Mouse (Mus musculus): ENCODE data around the gene Cela1. TPM values are rescaled to one million over a fixed set of nuclear protein-coding genes. Genes with fewer than 3 reads are reported as not detected.

Gene Cela1
- polyA plus RNA-seq, 1 experiment from 2014 or later: 0.99 TPM

GRCm38 (mm10) chr15:100726721-100727120, 39.0 kb upstream of the Cela1 start:
- H3K9ac ChIP-seq (ENCODE audit: low read depth, low read length): no peak overlapping the region
- no peaks in the 10 kb centered on the region for H3K4me1 ChIP-seq (replicated peaks; ENCODE audit: control insufficient read depth, insufficient read depth, low read length)
- H3K4me2 ChIP-seq (replicated peaks; ENCODE audit: low read depth, low read length): no peak overlapping the region
- ATAC-seq (ENCODE audit: low FRiP score) (no peak), DNase-seq (ENCODE audit: low spot score) (no peak)
- WGBS: 86% methylated on average over 11 of the region's 11 CpGs
- H3K9me3 ChIP-seq (ENCODE audit: control insufficient read depth, low read length): no peaks in the 10 kb centered on the region
- H3K27ac ChIP-seq (ENCODE audit: low read depth, low read length): no peak overlapping the region
- peaks cover 36% of the 10 kb centered on the region for H3K27me3 ChIP-seq (ENCODE audit: control insufficient read depth, insufficient read depth, low read length)
- H3K36me3 ChIP-seq (ENCODE audit: control insufficient read depth, insufficient read depth, low read length): no peaks in the 10 kb centered on the region
- no peak overlapping the region for H3K4me3 ChIP-seq (ENCODE audit: low read depth, low read length)

- no peaks in the 10 kb centered on the region for H3K36me3 ChIP-seq (ENCODE audit: control insufficient read depth, insufficient read depth, low read length)
- no peak for DNase-seq (ENCODE audit: low spot score)
- no peak overlapping the region for H3K4me2 ChIP-seq (replicated peaks; ENCODE audit: low read depth, low read length)
- no peaks in the 10 kb centered on the region for H3K9me3 ChIP-seq (ENCODE audit: control insufficient read depth, low read length)
- no peak overlapping the region for H3K9ac ChIP-seq (ENCODE audit: low read depth, low read length)
- WGBS: 78% methylated on average over 14 of the region's 14 CpGs
- ATAC-seq (ENCODE audit: low FRiP score): no peak
- H3K27me3 ChIP-seq (ENCODE audit: control insufficient read depth, insufficient read depth, low read length): peaks cover 11% of the 10 kb centered on the region
- no peaks in the 10 kb centered on the region for H3K4me1 ChIP-seq (replicated peaks; ENCODE audit: control insufficient read depth, insufficient read depth, low read length)
- H3K4me3 ChIP-seq (ENCODE audit: low read depth, low read length): no peak overlapping the region
- no peak overlapping the region for H3K27ac ChIP-seq (ENCODE audit: low read depth, low read length)
Measured at GRCm38 (mm10) chr15:100723505-100723904, 35.8 kb upstream of the Cela1 start.

DNA sequence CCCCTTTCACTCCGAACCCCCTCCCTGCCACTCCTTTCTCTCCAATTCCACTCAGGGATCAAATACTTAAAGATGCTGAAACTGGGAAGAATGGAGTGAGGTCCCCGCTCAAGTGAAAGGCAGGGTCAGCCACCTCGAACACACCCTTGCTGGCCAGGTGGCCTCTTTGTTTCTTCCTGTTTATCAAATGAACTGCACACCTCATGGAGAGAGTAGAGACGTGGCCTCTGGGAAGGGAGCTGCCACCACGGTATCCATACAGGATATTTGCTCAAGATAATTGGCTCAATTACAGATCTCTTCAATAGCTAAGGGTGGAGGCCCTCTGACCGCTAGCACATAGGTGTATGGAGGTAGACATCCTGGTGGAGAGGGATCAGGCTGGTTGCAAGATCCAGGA, 34.8 kb upstream of the Cela1 start:
- 82% methylated on average over 6 of the region's 6 CpGs for WGBS
- H3K27ac ChIP-seq (ENCODE audit: low read depth, low read length): no peak overlapping the region

DNA sequence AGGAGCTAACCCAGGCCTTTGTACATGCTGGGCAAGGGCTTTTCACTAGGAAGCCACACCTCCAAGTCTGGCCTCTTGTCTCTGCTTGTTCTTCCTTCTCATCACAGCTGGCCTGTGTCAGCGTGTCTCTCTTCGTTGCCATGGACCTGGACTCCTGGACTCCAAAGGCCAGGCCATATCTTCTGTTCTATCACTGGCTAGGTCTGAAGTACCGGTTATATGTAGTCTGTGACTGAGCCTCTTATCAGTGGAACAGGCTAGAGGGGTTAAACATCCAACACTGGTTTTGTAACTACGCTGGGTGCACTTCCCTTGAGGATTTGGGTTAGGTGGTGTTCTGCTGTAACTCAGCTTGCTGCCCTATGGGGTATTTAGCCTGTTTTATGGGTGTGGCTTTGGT, 34.3 kb upstream of the Cela1 start:
- H3K9ac ChIP-seq (ENCODE audit: low read depth, low read length): no peak overlapping the region

More for the DNA sequence above, 34.8 kb upstream of the Cela1 start:
- DNase-seq (ENCODE audit: low spot score): no peak
- no peaks in the 10 kb centered on the region for H3K9me3 ChIP-seq (ENCODE audit: control insufficient read depth, low read length)
- H3K9ac ChIP-seq (ENCODE audit: low read depth, low read length): no peak overlapping the region
- H3K36me3 ChIP-seq (ENCODE audit: control insufficient read depth, insufficient read depth, low read length): no peaks in the 10 kb centered on the region
- H3K4me3 ChIP-seq (ENCODE audit: low read depth, low read length): no peak overlapping the region
- no peak overlapping the region for H3K4me2 ChIP-seq (replicated peaks; ENCODE audit: low read depth, low read length)
- no peaks in the 10 kb centered on the region for H3K4me1 ChIP-seq (replicated peaks; ENCODE audit: control insufficient read depth, insufficient read depth, low read length)
- peaks cover 1% of the 10 kb centered on the region; the same call in 1 of the 2 replicates for H3K27me3 ChIP-seq (ENCODE audit: control insufficient read depth, insufficient read depth, low read length)
- no peak for ATAC-seq (ENCODE audit: low FRiP score)

GRCm38 (mm10) chr15:100721445-100721844, 33.7 kb upstream of the Cela1 start:
- ATAC-seq (ENCODE audit: low FRiP score) (no peak), DNase-seq (ENCODE audit: low spot score) (no peak)
- WGBS: 94% methylated on average over 5 of the region's 5 CpGs

More for the DNA sequence above, 34.3 kb upstream of the Cela1 start:
- no peak overlapping the region for H3K27ac ChIP-seq (ENCODE audit: low read depth, low read length)
- WGBS: 77% methylated on average over 4 of the region's 4 CpGs
- no peak for ATAC-seq (ENCODE audit: low FRiP score)
- no peaks in the 10 kb centered on the region for H3K9me3 ChIP-seq (ENCODE audit: control insufficient read depth, low read length)
- H3K27me3 ChIP-seq (ENCODE audit: control insufficient read depth, insufficient read depth, low read length): no peaks in the 10 kb centered on the region
- H3K4me1 ChIP-seq (replicated peaks; ENCODE audit: control insufficient read depth, insufficient read depth, low read length): no peaks in the 10 kb centered on the region
- H3K36me3 ChIP-seq (ENCODE audit: control insufficient read depth, insufficient read depth, low read length): no peaks in the 10 kb centered on the region
- H3K4me2 ChIP-seq (replicated peaks; ENCODE audit: low read depth, low read length): no peak overlapping the region
- H3K4me3 ChIP-seq (ENCODE audit: low read depth, low read length): no peak overlapping the region
- no peak for DNase-seq (ENCODE audit: low spot score)

DNA sequence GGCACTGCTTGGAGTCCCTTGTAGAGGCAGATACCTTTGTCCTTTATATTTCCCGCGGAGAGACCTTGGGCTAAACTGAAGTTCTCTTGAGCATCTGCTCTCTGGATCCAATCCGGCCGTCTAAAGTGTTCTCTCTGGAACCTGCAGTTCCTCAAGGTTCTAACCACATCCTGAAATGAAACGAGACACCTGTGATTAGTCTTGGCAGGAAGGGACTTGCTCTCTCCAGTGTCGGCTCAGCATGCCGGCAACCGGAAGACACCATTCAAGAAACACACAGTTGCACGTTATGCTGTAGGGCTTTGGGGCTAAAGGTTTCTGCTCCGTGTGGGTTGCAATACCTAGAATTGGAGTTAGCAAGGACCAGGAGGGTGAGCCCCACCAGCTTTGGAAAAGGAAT, 32.3 kb upstream of the Cela1 start:
- Histone ChIP-seq H3K27ac (ENCODE audit: low read depth, low read length) (no peak overlapping the region), H3K4me1 (replicated peaks; ENCODE audit: control insufficient read depth, insufficient read depth, low read length) (no peaks in the 10 kb centered on the region), H3K27me3 (ENCODE audit: control insufficient read depth, insufficient read depth, low read length) (no peaks in the 10 kb centered on the region), H3K9ac (ENCODE audit: low read depth, low read length) (no peak overlapping the region), H3K4me2 (replicated peaks; ENCODE audit: low read depth, low read length) (no peak overlapping the region), H3K9me3 (ENCODE audit: control insufficient read depth, low read length) (no peaks in the 10 kb centered on the region), H3K36me3 (ENCODE audit: control insufficient read depth, insufficient read depth, low read length) (no peaks in the 10 kb centered on the region), H3K4me3 (ENCODE audit: low read depth, low read length) (no peak overlapping the region)
- WGBS: 87% methylated on average over 10 of the region's 10 CpGs
- ATAC-seq (ENCODE audit: low FRiP score) (no peak), DNase-seq (ENCODE audit: low spot score) (no peak)

More at GRCm38 (mm10) chr15:100721445-100721844, 33.7 kb upstream of the Cela1 start:
- Histone ChIP-seq H3K27me3 (ENCODE audit: control insufficient read depth, insufficient read depth, low read length) (no peaks in the 10 kb centered on the region), H3K36me3 (ENCODE audit: control insufficient read depth, insufficient read depth, low read length) (no peaks in the 10 kb centered on the region), H3K9ac (ENCODE audit: low read depth, low read length) (no peak overlapping the region), H3K27ac (ENCODE audit: low read depth, low read length) (no peak overlapping the region), H3K4me3 (ENCODE audit: low read depth, low read length) (no peak overlapping the region), H3K4me1 (replicated peaks; ENCODE audit: control insufficient read depth, insufficient read depth, low read length) (no peaks in the 10 kb centered on the region), H3K4me2 (replicated peaks; ENCODE audit: low read depth, low read length) (no peak overlapping the region), H3K9me3 (ENCODE audit: control insufficient read depth, low read length) (no peaks in the 10 kb centered on the region)

GRCm38 (mm10) chr15:100719217-100719616, 31.5 kb upstream of the Cela1 start:
- Histone ChIP-seq H3K4me2 (replicated peaks; ENCODE audit: low read depth, low read length) (no peak overlapping the region), H3K9me3 (ENCODE audit: control insufficient read depth, low read length) (no peaks in the 10 kb centered on the region), H3K27ac (ENCODE audit: low read depth, low read length) (no peak overlapping the region), H3K27me3 (ENCODE audit: control insufficient read depth, insufficient read depth, low read length) (no peaks in the 10 kb centered on the region), H3K4me1 (replicated peaks; ENCODE audit: control insufficient read depth, insufficient read depth, low read length) (no peaks in the 10 kb centered on the region), H3K4me3 (ENCODE audit: low read depth, low read length) (no peak overlapping the region), H3K9ac (ENCODE audit: low read depth, low read length) (no peak overlapping the region), H3K36me3 (ENCODE audit: control insufficient read depth, insufficient read depth, low read length) (no peaks in the 10 kb centered on the region)
- DNase-seq (ENCODE audit: low spot score) (no peak), ATAC-seq (ENCODE audit: low FRiP score) (no peak)
- 89% methylated on average over 5 of the region's 5 CpGs for WGBS

DNA sequence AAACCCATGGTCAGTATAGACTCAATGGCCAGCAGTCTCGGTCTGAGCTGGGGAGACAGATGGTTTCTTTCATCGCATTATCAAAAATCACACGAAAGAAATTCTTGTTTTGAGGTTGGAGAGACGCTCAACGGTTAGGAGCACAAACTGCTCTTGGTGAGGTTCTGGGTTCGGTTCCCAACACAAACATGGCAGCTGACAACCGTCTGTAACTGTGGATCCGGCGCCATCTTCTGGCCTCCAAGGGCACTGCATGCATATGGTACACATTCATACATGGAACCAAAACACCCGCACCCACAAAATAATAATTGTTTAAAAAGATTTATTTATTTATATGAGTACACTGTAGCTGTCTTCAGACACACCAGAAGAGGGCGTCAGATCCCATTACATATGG, 30.9 kb upstream of the Cela1 start:
- no peak for DNase-seq (ENCODE audit: low spot score)
- no peaks in the 10 kb centered on the region for H3K27me3 ChIP-seq (ENCODE audit: control insufficient read depth, insufficient read depth, low read length)
- no peak overlapping the region for H3K4me3 ChIP-seq (ENCODE audit: low read depth, low read length)
- no peaks in the 10 kb centered on the region for H3K4me1 ChIP-seq (replicated peaks; ENCODE audit: control insufficient read depth, insufficient read depth, low read length)
- no peak overlapping the region for H3K27ac ChIP-seq (ENCODE audit: low read depth, low read length)
- no peak overlapping the region for H3K9ac ChIP-seq (ENCODE audit: low read depth, low read length)
- ATAC-seq (ENCODE audit: low FRiP score): no peak
- 83% methylated on average over 11 of the region's 11 CpGs for WGBS
- no peak overlapping the region for H3K4me2 ChIP-seq (replicated peaks; ENCODE audit: low read depth, low read length)
- H3K36me3 ChIP-seq (ENCODE audit: control insufficient read depth, insufficient read depth, low read length): no peaks in the 10 kb centered on the region
- H3K9me3 ChIP-seq (ENCODE audit: control insufficient read depth, low read length): no peaks in the 10 kb centered on the region

DNA sequence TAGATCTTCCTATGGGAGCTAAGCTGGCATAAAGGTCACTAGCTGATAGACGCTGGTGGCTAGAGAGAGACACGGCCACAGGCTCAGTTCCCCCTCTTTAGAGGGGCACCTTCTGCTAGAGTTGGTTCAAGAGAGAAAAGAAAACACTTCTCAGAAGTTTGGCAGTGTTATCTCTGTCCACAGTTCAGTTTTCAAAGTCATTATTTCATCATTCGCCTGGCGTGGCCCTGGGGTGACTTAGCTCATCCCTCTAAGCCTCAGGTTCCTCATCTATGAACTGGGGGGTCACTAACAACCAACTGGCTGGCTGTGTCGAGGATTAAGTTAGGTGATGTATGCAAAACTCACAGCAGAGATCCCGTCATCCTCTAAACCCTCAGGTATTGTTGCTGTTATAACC, 30.2 kb upstream of the Cela1 start:
- ATAC-seq (ENCODE audit: low FRiP score) (no peak), DNase-seq (ENCODE audit: low spot score) (no peak)
- H3K4me3 ChIP-seq (ENCODE audit: low read depth, low read length): no peak overlapping the region
- H3K9me3 ChIP-seq (ENCODE audit: control insufficient read depth, low read length): no peaks in the 10 kb centered on the region
- no peaks in the 10 kb centered on the region for H3K36me3 ChIP-seq (ENCODE audit: control insufficient read depth, insufficient read depth, low read length)
- no peak overlapping the region for H3K27ac ChIP-seq (ENCODE audit: low read depth, low read length)
- WGBS: 85% methylated on average over 6 of the region's 6 CpGs
- no peaks in the 10 kb centered on the region for H3K4me1 ChIP-seq (replicated peaks; ENCODE audit: control insufficient read depth, insufficient read depth, low read length)
- no peak overlapping the region for H3K9ac ChIP-seq (ENCODE audit: low read depth, low read length)
- no peaks in the 10 kb centered on the region for H3K27me3 ChIP-seq (ENCODE audit: control insufficient read depth, insufficient read depth, low read length)
- H3K4me2 ChIP-seq (replicated peaks; ENCODE audit: low read depth, low read length): no peak overlapping the region
